Mouse (Mus musculus) olfactory bulb, adult 2 months (tissue): ENCODE measurements around the gene Hrasls5.

Experiments used
- CTCF ChIP-seq: fragments of 200-500 bp; IDR thresholded peaks from 2 replicates; pipeline ENCODE4 v1.5.1; 2012; ENCODE audit warnings: low read depth, mild to moderate bottlenecking, low read length, moderate library complexity; ENCODE audit not compliant: insufficient read depth
- POLR2A ChIP-seq: fragments of 200-500 bp; IDR thresholded peaks from 2 replicates; pipeline ENCODE4 v1.6.1; 2012; ENCODE audit warnings: mild to moderate bottlenecking, low read depth, low read length, moderate library complexity; ENCODE audit not compliant: insufficient read depth

- no peak for TF ChIP-seq CTCF
- no peak for TF ChIP-seq POLR2A
These were observed 6.2 kb upstream of the Hrasls5 start for GRCm38 (mm10) chr19:7605930-7606783.
